Mouse (Mus musculus) thymus, adult 2 months (tissue): ENCODE results near the gene Syt12.

Experiments
- CTCF ChIP-seq: fragments of 200-500 bp; IDR thresholded peaks from 2 replicates; pipeline ENCODE4 v1.5.1; 2012; ENCODE audit warnings: mild to moderate bottlenecking, control low read depth, low read length, moderate library complexity, borderline replicate concordance; ENCODE audit not compliant: control insufficient read depth, poor library complexity, insufficient read depth; ENCODE audit errors: extremely low read depth
- POLR2A ChIP-seq: fragments of 200-500 bp; IDR thresholded peaks from 2 replicates; pipeline ENCODE4 v1.6.1; 2012; ENCODE audit warnings: mild to moderate bottlenecking, low read length, control low read depth, moderate library complexity; ENCODE audit not compliant: control insufficient read depth, poor library complexity, insufficient read depth; ENCODE audit errors: extremely low read depth

DNA sequence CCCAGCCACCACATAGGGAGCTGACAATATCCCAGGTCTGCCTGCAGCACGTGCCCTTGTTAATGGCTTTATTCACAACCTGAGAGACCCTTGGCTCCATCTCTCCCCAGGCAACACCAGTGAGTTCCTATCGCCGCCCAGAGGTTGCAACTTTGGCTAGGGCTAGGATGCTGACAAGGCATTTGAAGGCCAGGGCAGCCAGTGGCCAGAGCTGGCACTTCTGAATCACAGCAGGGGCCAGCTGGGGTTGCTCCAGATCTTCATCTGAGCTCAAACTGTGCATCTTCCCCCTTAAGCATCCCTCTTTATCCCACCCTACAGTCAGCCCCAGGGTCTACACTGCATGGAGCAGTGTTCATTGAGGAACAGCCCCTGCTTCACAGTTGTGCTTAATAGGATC is 2.5 kb downstream of the Syt12 start:
- TF ChIP-seq POLR2A = no peak
- TF ChIP-seq CTCF = no peak
